Mouse (Mus musculus) kidney, adult 2 months (tissue): ENCODE results near the gene Fut2.
A peak's percentile ranks its signal among the peaks of the same experiment; 100 is the strongest.

Experiments
- CTCF ChIP-seq: fragments of 200-500 bp; conservative IDR thresholded peaks from 2 replicates; pipeline ENCODE4 v1.5.1; 2011; ENCODE audit warnings: low read depth, mild to moderate bottlenecking, control low read depth, low read length, moderate library complexity, mixed read lengths; ENCODE audit not compliant: insufficient read depth, insufficient read length
- POLR2A ChIP-seq: fragments of 200-500 bp; IDR thresholded peaks from one replicate; pipeline ENCODE4 v1.6.1; 2011; ENCODE audit warnings: low read depth, low read length, control low read depth

DNA sequence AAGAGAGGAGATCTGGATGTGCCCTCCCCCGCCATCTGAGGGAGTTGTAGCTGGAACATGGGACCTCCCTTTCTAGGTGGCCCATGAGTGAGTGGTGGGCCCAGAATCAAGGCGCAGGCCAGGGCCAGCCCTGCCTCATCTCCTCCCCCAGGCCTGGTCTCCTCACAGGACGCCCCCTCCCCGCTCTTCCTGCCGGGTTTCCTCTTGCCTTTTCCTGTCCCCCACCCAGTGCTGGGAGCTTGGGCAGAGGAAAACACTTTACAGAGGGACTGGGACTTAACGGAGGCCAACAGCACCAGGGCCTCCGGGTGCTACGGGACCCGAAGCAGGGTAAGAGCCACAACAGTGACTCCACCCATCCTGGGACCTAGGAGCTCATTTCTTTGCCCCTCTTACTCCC, 38.9 kb downstream of the Fut2 start, which contains the start of gene Rasip1:
- peak; percentile 50 for TF ChIP-seq POLR2A
- TF ChIP-seq CTCF: no peak
